Mouse (Mus musculus) CH12.LX (cell line): ENCODE results near the gene Hkdc1.

Experiments
- MXI1 ChIP-seq: IDR thresholded peaks from 2 replicates; pipeline ENCODE4 v1.6.1; 2011; ENCODE audit warnings: mild to moderate bottlenecking, low read depth, low read length, improper control_type of control experiment
- NELFE ChIP-seq: IDR thresholded peaks from 2 replicates; pipeline ENCODE4 v1.6.1; 2011; ENCODE audit warnings: low read depth, low read length, improper control_type of control experiment
- POLR2A ChIP-seq: IDR thresholded peaks from 2 replicates; pipeline ENCODE4 v1.6.1; 2011; ENCODE audit warnings: low read depth, mild to moderate bottlenecking, improper control_type of control experiment, low read length
- SMC3 ChIP-seq: IDR thresholded peaks from 2 replicates; pipeline ENCODE4 v1.6.1; 2011; ENCODE audit warnings: low read depth, low read length, improper control_type of control experiment
- USF2 ChIP-seq: conservative IDR thresholded peaks from 2 replicates; pipeline ENCODE4 v1.6.1; 2011; ENCODE audit warnings: low read depth, low read length, improper control_type of control experiment

- TF ChIP-seq POLR2A (no peak), MXI1 (no peak), NELFE (no peak), USF2 (no peak), SMC3 (no peak)
Observed at GRCm38 (mm10) chr10:62425081-62425871, 3.0 kb upstream of the Hkdc1 start.
